Mouse (Mus musculus) layer of hippocampus, adult 11-12 months (tissue): ENCODE measurements around the gene Rabl6.

ENCODE experiments used
- DNase-seq: peaks from one replicate; pipeline ENCODE4 v3.0.0; 2022; ENCODE audit warnings: low spot score

The Rabl6 gene

GRCm38 (mm10) chr2:25591863-25592262, 16.5 kb downstream of the Rabl6 start:
- DNase-seq, result peak; percentile 69

DNA sequence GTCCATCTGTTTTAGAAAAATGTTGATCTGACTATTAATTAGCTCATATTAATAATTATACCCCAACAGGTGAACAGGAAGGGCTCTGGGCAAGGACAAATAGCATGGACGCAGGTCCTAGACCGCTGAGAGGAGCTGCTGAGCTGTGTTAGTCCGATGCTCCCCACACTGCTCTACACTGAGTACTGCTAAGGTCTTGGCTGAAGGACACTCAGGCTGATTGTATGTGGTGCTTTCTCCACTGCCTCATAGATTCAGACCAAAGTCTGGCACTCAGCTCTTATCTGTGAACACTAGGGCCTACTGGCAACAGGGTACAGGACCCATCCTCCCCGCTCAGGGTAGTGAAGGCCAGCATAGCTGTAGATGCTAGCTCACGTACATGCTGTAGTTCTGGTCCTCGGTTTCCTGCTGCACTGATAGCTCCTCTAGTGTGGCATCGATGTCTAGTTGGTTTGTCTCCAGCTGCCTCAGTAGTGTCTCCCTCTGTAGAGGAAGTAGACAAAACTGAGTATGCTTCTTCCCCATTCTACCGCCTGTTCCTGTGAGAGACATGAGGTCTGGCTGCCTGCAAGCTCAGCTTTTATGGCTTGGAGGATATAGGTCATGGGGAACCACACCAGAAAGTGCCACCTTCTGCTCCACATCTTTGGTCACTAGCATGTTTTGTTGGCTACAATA, 20.0 kb downstream of the Rabl6 start:
- peak; percentile 41 for DNase-seq

DNA sequence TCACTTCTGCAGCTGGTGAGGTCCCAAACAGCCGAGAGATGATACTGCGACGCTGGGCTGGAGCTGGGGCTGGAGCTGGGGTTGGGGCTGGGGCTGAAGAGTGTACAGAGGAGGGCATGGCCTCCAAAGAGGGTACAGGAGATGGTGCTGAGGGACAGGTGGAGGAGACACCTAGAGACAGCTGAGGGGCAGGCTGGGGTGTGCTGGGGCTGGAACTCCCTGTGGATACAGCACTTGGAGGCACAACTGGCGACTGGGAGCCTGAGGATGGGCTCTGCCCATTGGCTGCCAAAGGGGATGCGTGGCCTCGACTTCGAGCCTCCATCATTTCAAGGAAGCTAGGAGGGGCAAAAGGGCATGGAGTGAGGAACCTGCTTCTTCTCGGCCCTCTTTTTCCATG, 21.0 kb downstream of the Rabl6 start:
- no peak for DNase-seq

- DNase-seq, result no peak
These were observed 22.7 kb downstream of the Rabl6 start for GRCm38 (mm10) chr2:25585601-25586000.

- DNase-seq, result no peak
These were observed 23.5 kb downstream of the Rabl6 start for GRCm38 (mm10) chr2:25584856-25585255.

- DNase-seq, result no peak
These were observed 24.2 kb downstream of the Rabl6 start for GRCm38 (mm10) chr2:25584152-25584551.

GRCm38 (mm10) chr2:25583571-25583970, 24.8 kb downstream of the Rabl6 start:
- DNase-seq, result no peak

- no peak for DNase-seq
These were observed 25.2 kb downstream of the Rabl6 start for GRCm38 (mm10) chr2:25583120-25583481.

- DNase-seq, result peak; percentile 84
These were observed 25.7 kb downstream of the Rabl6 start for GRCm38 (mm10) chr2:25582466-25583119.

DNA sequence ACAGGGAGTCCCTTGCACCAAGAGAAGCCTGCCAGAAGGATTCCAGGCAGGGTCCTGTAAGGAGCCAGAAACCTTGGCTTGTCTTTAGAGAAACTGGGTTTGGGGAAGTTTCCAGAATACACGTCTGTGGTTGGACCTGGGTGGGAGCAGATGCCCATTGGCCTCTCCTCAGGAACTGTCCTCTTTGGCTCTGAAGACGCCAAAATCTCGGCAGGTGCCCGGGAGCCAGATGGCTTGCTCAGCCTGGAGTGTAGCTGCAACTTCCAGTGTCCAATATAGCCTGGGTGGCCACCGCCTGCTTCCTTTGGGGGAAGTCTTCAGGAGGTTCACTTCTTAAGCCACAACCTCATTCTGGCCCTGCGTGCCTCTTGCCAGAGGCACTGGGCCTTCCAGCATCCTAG, 26.4 kb downstream of the Rabl6 start:
- peak; percentile 44 for DNase-seq

DNA sequence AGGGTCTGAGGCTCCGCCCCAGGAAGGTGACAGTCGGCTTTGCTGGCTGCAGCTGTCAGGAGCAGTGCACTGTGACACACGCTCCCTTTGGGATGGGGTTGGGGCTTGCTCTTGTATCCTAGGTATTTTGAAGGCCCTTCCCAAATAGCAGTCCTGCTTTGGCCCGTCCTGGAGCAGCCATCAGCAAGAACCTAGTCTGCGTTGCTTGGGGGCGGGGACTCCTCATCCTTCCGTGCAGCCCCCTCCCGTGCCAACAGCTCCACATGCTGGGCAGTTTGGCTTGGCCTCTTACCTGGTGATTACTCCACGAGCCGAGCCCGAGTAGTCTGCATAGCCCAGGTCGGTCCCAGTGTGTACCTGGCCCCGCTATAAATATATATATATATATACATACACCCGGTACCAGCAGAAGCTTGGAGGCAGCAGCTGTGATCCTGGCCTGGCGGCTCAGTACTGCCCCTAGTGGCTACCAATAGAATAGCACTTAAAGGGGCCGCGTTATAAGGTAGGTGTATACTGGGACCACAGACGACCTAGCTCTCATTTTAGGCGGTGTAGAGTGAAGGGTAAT, 26.9 kb downstream of the Rabl6 start, which contains the start of gene Ajm1:
Gene Ajm1, minus strand, starts transcription at position 464 of the 571 bp plus-strand sequence.
- peak; percentile 73 for DNase-seq

DNA sequence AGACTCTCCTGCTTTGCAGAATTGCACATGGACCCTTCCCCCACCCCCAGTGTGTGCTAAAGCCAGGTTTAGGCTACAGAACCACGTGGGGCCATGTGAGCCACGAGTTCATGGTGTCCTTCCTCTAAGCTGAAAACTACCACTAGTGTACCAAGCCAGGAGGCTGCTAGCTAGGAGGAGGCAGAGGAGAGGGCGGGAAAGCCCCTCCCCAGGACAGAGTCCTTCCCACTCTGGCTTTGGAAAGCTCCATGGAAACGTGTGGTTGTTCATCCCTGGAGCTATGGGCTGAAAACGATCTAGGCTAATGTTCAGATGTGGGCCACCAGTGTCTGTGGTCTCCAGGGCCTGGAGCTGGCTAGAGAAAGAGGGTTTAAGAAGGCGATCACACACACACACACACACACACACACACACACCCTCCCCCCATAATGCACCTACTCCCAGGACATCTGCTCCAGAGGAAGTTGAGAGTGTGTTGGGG, 27.7 kb downstream of the Rabl6 start:
- DNase-seq, result peak; percentile 56

GRCm38 (mm10) chr2:25579737-25580460, 28.4 kb downstream of the Rabl6 start:
- peak; percentile 60 for DNase-seq

- no peak for DNase-seq
These were observed 29.3 kb downstream of the Rabl6 start for GRCm38 (mm10) chr2:25578796-25579736.

- DNase-seq, result no peak
These were observed 30.1 kb downstream of the Rabl6 start for GRCm38 (mm10) chr2:25577951-25578795.

DNA sequence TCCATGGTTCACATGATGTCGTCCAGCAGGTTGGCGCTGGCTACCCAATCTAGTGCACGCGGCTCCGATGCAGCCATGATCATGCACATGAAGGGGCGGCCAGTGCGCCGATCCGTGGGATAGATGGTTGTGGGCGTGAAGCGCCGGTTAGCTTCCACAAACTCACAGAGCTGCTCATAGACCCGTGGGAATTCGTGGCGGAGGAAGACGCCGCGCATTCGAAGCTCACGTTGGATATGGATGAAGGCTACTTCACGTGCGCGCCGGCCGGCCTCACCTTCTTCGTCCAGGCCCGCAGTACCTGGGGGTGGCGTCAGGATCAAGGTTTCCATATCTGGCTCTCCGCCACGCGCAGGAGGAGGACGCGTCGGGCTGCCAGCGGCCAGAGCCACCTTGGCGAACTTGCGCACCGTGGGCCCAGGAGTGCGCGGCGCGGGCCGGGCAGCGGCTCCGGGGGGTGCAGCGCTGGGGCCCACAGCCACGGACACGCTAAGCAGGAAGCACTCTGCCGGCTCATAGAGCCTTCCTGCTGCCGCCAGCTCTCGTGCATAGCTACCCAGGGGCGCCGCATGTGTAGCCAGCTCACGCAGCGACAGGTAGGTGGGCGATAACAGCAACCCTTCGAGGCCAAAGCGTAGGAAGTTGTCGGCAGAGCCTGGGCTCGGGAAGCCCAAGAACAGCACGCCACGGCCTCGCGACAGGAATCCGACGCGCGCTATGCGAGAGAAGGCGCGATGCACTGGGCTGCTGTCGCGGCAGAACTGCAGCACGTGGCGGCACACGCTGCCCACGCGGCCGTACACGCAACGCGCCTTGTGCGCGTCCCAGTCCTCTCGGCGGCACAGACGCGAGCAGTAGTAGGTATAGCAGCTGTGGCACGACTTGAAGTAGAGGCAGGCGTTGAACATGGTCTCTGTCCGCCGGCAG, 31.1 kb downstream of the Rabl6 start:
- DNase-seq, result peak; percentile 35

DNA sequence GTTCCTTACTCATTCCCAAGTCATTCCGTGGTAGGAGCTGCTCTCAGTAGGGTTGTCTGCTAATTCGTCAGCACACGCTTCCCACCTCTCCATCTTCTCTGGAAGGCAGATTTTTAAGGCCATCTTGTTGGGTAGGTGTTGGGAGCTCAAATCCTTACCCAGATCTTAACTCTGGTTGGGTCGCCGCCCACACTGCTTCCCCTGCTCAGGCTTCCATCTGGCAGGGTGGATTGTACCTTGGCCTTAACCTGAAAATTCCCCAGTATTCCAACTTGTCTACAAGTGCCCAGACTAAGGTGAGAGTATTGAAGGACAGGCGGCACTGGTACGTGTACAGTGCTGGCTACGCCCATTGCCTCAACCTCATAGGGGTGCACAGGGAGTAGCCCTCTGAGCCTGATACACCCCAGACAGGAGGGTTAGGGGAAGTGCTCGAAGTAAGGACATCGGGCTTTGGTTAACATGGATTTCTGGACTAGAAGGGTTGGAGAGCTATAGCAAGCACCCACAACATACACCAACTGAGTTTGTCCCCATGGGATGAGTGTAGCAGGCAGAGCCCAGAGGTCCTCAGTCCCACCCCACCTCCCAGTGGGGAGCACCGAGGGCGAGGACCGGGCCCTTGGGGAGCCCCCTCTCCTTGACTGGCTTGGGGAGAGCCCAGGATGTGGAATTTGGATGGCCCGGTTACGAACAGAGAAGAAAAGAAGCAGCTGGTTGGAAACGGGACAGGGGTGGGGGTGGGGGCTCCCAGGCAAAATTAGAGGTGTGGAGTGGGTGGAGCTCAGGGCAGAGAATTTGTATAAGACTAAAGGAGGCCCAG, 32.1 kb downstream of the Rabl6 start:
- no peak for DNase-seq

DNA sequence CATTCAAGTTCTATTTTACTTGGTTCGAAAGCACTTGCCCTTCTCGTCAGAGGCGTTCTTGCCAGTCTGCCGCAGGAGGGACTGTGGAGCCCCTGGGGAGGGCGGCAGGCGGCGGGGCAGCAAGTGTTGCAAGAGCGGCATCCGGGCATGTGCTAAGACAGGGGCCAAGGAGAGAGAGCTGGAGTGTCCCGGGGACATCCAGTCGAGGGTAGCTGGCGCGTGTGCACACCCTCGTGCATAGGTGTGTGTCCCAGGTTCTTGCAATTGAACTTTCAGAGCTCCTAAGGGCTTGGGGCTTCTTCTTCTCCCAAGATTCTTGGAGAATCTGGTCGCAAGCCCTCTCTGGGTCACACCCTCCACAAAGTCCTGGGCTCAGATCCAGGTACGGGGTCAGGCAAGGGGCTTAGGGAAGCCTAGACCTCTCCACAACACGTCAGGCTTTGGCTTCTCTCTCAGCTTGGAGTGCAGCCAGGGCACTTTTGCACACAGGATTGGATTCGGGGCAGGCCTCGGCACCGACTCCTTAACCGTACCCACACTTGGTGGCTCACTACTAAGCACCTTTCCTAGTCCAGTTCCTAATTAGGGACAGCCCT, 32.8 kb downstream of the Rabl6 start:
- peak; percentile 48 for DNase-seq
